Mouse (Mus musculus) liver, postnatal 0 days (tissue): Measurements from ENCODE around the gene Dock11.

Source experiments
- CTCF ChIP-seq: sonication (generic); IDR thresholded peaks from 2 replicates; pipeline ENCODE4 v1.5.1; 2016; ENCODE audit warnings: antibody characterized with exemption, low read depth
- EP300 ChIP-seq: IDR thresholded peaks from 2 replicates; pipeline ENCODE4 v1.6.1; 2016; ENCODE audit warnings: antibody characterized with exemption, low read depth, mild to moderate bottlenecking

DNA sequence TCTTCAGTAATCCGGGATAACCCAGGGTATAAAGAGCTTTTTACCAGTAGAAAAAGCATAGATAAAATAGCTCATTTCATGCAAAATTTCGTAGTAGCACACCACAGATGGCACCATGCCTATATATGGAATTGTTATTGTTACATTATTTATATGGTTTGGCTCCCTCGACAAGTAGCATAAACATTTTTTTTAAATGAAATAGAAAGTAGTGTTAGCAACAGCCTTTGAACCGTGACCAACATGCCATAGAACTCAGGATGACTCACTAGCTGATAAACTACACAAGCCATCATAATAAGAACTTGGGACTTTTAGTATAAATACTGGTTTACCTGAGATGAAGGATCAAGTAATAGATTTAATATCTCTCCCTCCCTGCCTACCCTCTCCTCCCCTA is 188.5 kb downstream of the Dock11 start:
- TF ChIP-seq EP300 (no peak), CTCF (no peak)
